Mouse (Mus musculus) testis, adult 2 months (tissue): ENCODE measurements around the gene Gipc2.

Source experiments
- CTCF ChIP-seq: fragments of 200-500 bp; IDR thresholded peaks from 2 replicates; pipeline ENCODE4 v1.5.1; 2012; ENCODE audit warnings: low read depth, mild to moderate bottlenecking, inconsistent platforms, low read length, moderate library complexity; ENCODE audit not compliant: control insufficient read depth, insufficient read depth, insufficient replicate concordance
- POLR2A ChIP-seq: fragments of 200-500 bp; IDR thresholded peaks from 2 replicates; pipeline ENCODE4 v1.6.1; 2012; ENCODE audit warnings: low read depth, mild to moderate bottlenecking, inconsistent platforms, low read length, moderate library complexity; ENCODE audit not compliant: control insufficient read depth

GRCm38 (mm10) chr3:152178816-152179215 is 12.8 kb upstream of the Gipc2 start:
- TF ChIP-seq POLR2A, result no peak
- no peak for TF ChIP-seq CTCF
